In genomic region chr11:82030171-82030570, GRCm38 (mm10) we compare ENCODE assay signal across 25 mouse cellular contexts. TPM values are rescaled to one million over a fixed set of nuclear protein-coding genes. Genes with fewer than 3 reads are reported as not detected.
"Had no signal": no experiment of that assay in that cellular context is flagged by ENCODE, and none has a peak within 500 bp of the region (broad histone marks: within the 10 kb centered on the region; RNA-seq: fewer than 3 reads in every experiment).

No protein-coding gene starts in this region.

- H3K4me3 ChIP-seq: lung, embryonic 15.5 days; midbrain, embryonic 10.5 days; midbrain, embryonic 12.5 days; myocyte; neural tube, embryonic 13.5 days; neural tube, embryonic 15.5 days; stomach, embryonic 15.5 days had no signal

- H3K27ac ChIP-seq: lung, embryonic 15.5 days; midbrain, embryonic 10.5 days; midbrain, embryonic 12.5 days; neural tube, embryonic 13.5 days; neural tube, embryonic 15.5 days; stomach, embryonic 15.5 days; stomach, postnatal 0 days had no signal

- DNase-seq: liver, postnatal 0 days; lung, adult 2 months; lung, postnatal 4 days; midbrain, embryonic 14.5 days; retina, postnatal 1 day; right cerebral cortex, postnatal 14 days; thymus, adult 2 months; thymus, postnatal 25 days; thymus, postnatal 4 days had no signal

RNA-seq across cellular contexts. Expression of gene Ccl2, which starts 5.2 kb away (rescaled TPM):
- total RNA-seq: megakaryocyte-erythroid progenitor cell, adult 5-6 weeks had no signal

RNA-seq across cellular contexts. Expression of gene Gm17268, which starts 8.2 kb away (rescaled TPM):
- total RNA-seq: megakaryocyte, adult 5-6 weeks; megakaryocyte-erythroid progenitor cell, adult 5-6 weeks had no signal
- polyA plus RNA-seq: liver, postnatal 0 days; lung, adult 2 months; lung, embryonic 15.5 days; lung, postnatal 0 days; midbrain, embryonic 10.5 days; midbrain, embryonic 12.5 days; midbrain, embryonic 14.5 days; midbrain, embryonic 16.5 days; myocyte; neural tube, embryonic 11.5 days; neural tube, embryonic 13.5 days; neural tube, embryonic 15.5 days; spleen, adult 2 months; stomach, embryonic 15.5 days; stomach, postnatal 0 days; testis, adult 2 months; thymus, adult 2 months; urinary bladder, adult 2 months had no signal

RNA-seq across cellular contexts. Expression of gene Ccl7, which starts 15.3 kb away (rescaled TPM):
- total RNA-seq: megakaryocyte-erythroid progenitor cell, adult 5-6 weeks had no signal
- polyA plus RNA-seq: spleen, adult 2 months; testis, adult 2 months had no signal

RNA-seq across cellular contexts. Expression of gene Ccl11, which starts 27.5 kb away (rescaled TPM):
- total RNA-seq: megakaryocyte, adult 5-6 weeks; megakaryocyte-erythroid progenitor cell, adult 5-6 weeks had no signal
- polyA plus RNA-seq: liver, postnatal 0 days; midbrain, embryonic 10.5 days; midbrain, embryonic 12.5 days; midbrain, embryonic 14.5 days; myocyte; testis, adult 2 months had no signal
